Mouse (Mus musculus): ENCODE results near the gene Mllt3.

GRCm38 (mm10) chr4:87927354-87927753, 105.8 kb downstream of the Mllt3 start:
- TF ChIP-seq CTCF (conservative IDR thresholded peaks at IDR 0.05; ENCODE audit: low read length) (no peak), NANOG (IDR thresholded peaks at IDR 0.05; ENCODE audit: borderline replicate concordance, low read length) (no peak), POU5F1 (IDR thresholded peaks at IDR 0.05; ENCODE audit: borderline replicate concordance, low read length) (no peak)
